Mouse (Mus musculus) MEL (cell line): ENCODE results near the gene Cnot4.

Experiments
- CTCF ChIP-seq, 3 experiments: IDR thresholded peaks in 2 of 3; conservative IDR thresholded peaks in 1 of 3; 2 replicates each; pipeline ENCODE4 v1.5.1; 2011 to 2012; ENCODE audit warnings: low read length in 3 of 3, low read depth in 2 of 3, mild to moderate bottlenecking in 2 of 3, improper control_type of control experiment in 1 of 3, inconsistent platforms in 1 of 3, mixed read lengths in 1 of 3, moderate library complexity in 1 of 3; ENCODE audit not compliant: control insufficient read depth in 1 of 3, insufficient read depth in 1 of 3, poor library complexity in 1 of 3, severe bottlenecking in 1 of 3
- E2F4 ChIP-seq: IDR thresholded peaks from 2 replicates; pipeline ENCODE4 v1.6.1; 2011; ENCODE audit warnings: low read depth, low read length, improper control_type of control experiment, borderline replicate concordance
- GATA1 ChIP-seq: IDR thresholded peaks from 2 replicates; pipeline ENCODE4 v1.6.1; 2011; ENCODE audit warnings: low read depth, low read length, improper control_type of control experiment
- MAZ ChIP-seq: IDR thresholded peaks from 2 replicates; pipeline ENCODE4 v1.6.1; 2012; ENCODE audit warnings: low read depth, mild to moderate bottlenecking, inconsistent platforms, low read length, improper control_type of control experiment
- MYC ChIP-seq: IDR thresholded peaks from 2 replicates; pipeline ENCODE4 v1.6.1; 2011; ENCODE audit warnings: low read depth, mild to moderate bottlenecking, low read length, improper control_type of control experiment, moderate library complexity
- POLR2A ChIP-seq, 2 experiments: IDR thresholded peaks; 2 replicates each; pipeline ENCODE4 v1.6.1; 2011 to 2012; ENCODE audit warnings: low read length in 2 of 2, mild to moderate bottlenecking in 2 of 2, control low read depth in 1 of 2, improper control_type of control experiment in 1 of 2, low read depth in 1 of 2, moderate library complexity in 1 of 2; ENCODE audit not compliant: control insufficient read depth in 1 of 2, insufficient read depth in 1 of 2, poor library complexity in 1 of 2
- SMC3 ChIP-seq: IDR thresholded peaks from 2 replicates; pipeline ENCODE4 v1.6.1; 2011; ENCODE audit warnings: low read depth, low read length, improper control_type of control experiment
- TBP ChIP-seq: IDR thresholded peaks from 2 replicates; pipeline ENCODE4 v1.8.0; 2011; ENCODE audit warnings: low read depth, low read length, improper control_type of control experiment
- ZKSCAN1 ChIP-seq: IDR thresholded peaks from 2 replicates; pipeline ENCODE4 v1.6.1; 2012; ENCODE audit warnings: low read depth, mild to moderate bottlenecking, inconsistent platforms, low read length, improper control_type of control experiment, moderate library complexity
- ZMIZ1 ChIP-seq: IDR thresholded peaks from 2 replicates; pipeline ENCODE4 v1.6.1; 2012; ENCODE audit warnings: low read depth, mild to moderate bottlenecking, inconsistent platforms, low read length, improper control_type of control experiment, moderate library complexity
- ZNF384 ChIP-seq: IDR thresholded peaks from 2 replicates; pipeline ENCODE4 v1.6.1; 2012; ENCODE audit warnings: low read depth, mild to moderate bottlenecking, inconsistent platforms, low read length, improper control_type of control experiment

- no peak for TF ChIP-seq CTCF (IDR thresholded peaks at IDR 0.05 in 2 of 3, conservative IDR thresholded peaks at IDR 0.05 in 1 of 3; ENCODE audit: control insufficient read depth in 1 of 3, insufficient read depth in 1 of 3, low read depth in 2 of 3, low read length in 3 of 3, poor library complexity in 1 of 3, severe bottlenecking in 1 of 3)
- no peak for TF ChIP-seq ZKSCAN1
- no peak for TF ChIP-seq ZMIZ1
- TF ChIP-seq TBP, result no peak
- no peak for TF ChIP-seq MAZ
- no peak for TF ChIP-seq ZNF384
- no peak for TF ChIP-seq E2F4
- no peak for TF ChIP-seq POLR2A (IDR thresholded peaks at IDR 0.05; ENCODE audit: control insufficient read depth in 1 of 2, insufficient read depth in 1 of 2, low read depth in 1 of 2, low read length in 2 of 2, poor library complexity in 1 of 2)
- TF ChIP-seq GATA1, result 0 out of 2 replicates have a peak, but pooled peaks have one; percentile 25
- TF ChIP-seq MYC, result no peak
- no peak for TF ChIP-seq SMC3
These were observed 146.4 kb downstream of the Cnot4 start for GRCm38 (mm10) chr6:34987085-34987645.
